Mouse (Mus musculus) hindbrain, embryonic 11.5 days (tissue): ENCODE measurements around the gene Fam184b. TPM values are rescaled to one million over a fixed set of nuclear protein-coding genes. Genes with fewer than 3 reads are reported as not detected.

ENCODE experiments used
- ATAC-seq: fragments of 200-750 bp; cut with Nextera tagmentation; 2 replicates; pipeline ENCODE4 v1.8.0; 2017; ENCODE audit warnings: mild to moderate bottlenecking, moderate TSS enrichment, moderate library complexity; ENCODE audit not compliant: low FRiP score
- DNase-seq: peaks from one replicate; pipeline ENCODE4 v3.0.0-alpha.2; 2015; ENCODE audit warnings: low spot score
- H3K27ac ChIP-seq: fragments of 300-500 bp; sonication (generic); 2 replicates; pipeline ENCODE4 v1.5.1; 2014; ENCODE audit warnings: mild to moderate bottlenecking, low read depth, low read length
- H3K27me3 ChIP-seq: fragments of 300-500 bp; sonication (generic); 2 replicates; pipeline ENCODE4 v1.6.1; 2014; ENCODE audit warnings: mild to moderate bottlenecking, low read length, moderate library complexity, mixed read lengths; ENCODE audit not compliant: control insufficient read depth, insufficient read depth
- H3K36me3 ChIP-seq: fragments of 300-500 bp; sonication (generic); 2 replicates; pipeline ENCODE4 v1.6.1; 2014; ENCODE audit warnings: mild to moderate bottlenecking, low read length, moderate library complexity, mixed read lengths; ENCODE audit not compliant: control insufficient read depth, insufficient read depth
- H3K4me1 ChIP-seq: fragments of 300-500 bp; sonication (generic); replicated peaks from 2 replicates; pipeline ENCODE4 v1.6.1; 2014; ENCODE audit warnings: low read length, mixed read lengths; ENCODE audit not compliant: control insufficient read depth, insufficient read depth
- H3K4me2 ChIP-seq: fragments of 300-500 bp; sonication (generic); replicated peaks from 2 replicates; pipeline ENCODE4 v1.6.1; 2014; ENCODE audit warnings: mild to moderate bottlenecking, low read depth, low read length
- H3K4me3 ChIP-seq: fragments of 300-500 bp; sonication (generic); 2 replicates; pipeline ENCODE4 v1.5.1; 2014; ENCODE audit warnings: low read depth, low read length
- H3K9ac ChIP-seq: fragments of 300-500 bp; sonication (generic); 2 replicates; pipeline ENCODE4 v1.6.1; 2014; ENCODE audit warnings: low read depth, low read length
- H3K9me3 ChIP-seq: fragments of 300-500 bp; sonication (generic); 2 replicates; pipeline ENCODE4 v1.6.1; 2016; ENCODE audit warnings: low read length; ENCODE audit not compliant: control insufficient read depth
- WGBS: fragments of 180-500 bp; shearing (Covaris S2); extraction: QIAGEN DNeasy Blood & Tissue Kit; methylation state at CpG from one replicate; pipeline ENCODE4 v1.1.7; 2014; 5-methylcytosine and 5-hydroxymethylcytosine counted together
- polyA plus RNA-seq: library from polyadenylated mRNA; unstranded; fragments of >200 nt; fragmentation: Nextera tagmentation; extraction: Ambion mirVana; gene quantifications from 2 replicates; pipeline ENCODE4 v1.2.1, GENCODE M21; 2014

Fam184b gene
- polyA plus RNA-seq, 1 experiment from 2014 or later: 0.91 TPM

DNA sequence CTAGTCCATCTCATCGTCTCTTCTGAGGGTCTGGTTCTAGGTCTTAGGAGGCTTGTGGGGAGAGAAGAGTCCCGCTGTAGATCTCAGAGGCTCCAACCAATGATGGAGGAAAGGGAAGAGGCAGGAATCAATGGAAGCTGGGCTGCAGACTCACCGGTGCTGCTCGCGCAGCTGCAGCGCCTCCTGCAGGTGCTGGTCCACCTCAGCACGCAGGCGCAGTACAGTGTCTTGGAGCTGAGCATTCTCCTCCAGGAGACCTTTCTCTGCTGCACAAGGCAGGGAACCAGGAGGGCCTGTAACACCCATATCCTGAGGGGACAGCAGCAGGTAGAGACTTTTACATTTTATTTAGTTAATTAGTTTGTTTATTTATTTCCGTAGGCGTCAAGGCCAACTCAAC is 99.9 kb downstream of the Fam184b start:
- no peak overlapping the region for H3K4me2 ChIP-seq
- H3K4me1 ChIP-seq: no peaks in the 10 kb centered on the region
- no peaks in the 10 kb centered on the region for H3K36me3 ChIP-seq
- ATAC-seq: no peak
- H3K27ac ChIP-seq: no peak overlapping the region
- no peaks in the 10 kb centered on the region for H3K27me3 ChIP-seq
- H3K4me3 ChIP-seq: no peak overlapping the region
- 55% methylated on average over 10 of the region's 10 CpGs for WGBS
- no peaks in the 10 kb centered on the region for H3K9me3 ChIP-seq
- DNase-seq: peak; percentile 22
- H3K9ac ChIP-seq: no peak overlapping the region

DNA sequence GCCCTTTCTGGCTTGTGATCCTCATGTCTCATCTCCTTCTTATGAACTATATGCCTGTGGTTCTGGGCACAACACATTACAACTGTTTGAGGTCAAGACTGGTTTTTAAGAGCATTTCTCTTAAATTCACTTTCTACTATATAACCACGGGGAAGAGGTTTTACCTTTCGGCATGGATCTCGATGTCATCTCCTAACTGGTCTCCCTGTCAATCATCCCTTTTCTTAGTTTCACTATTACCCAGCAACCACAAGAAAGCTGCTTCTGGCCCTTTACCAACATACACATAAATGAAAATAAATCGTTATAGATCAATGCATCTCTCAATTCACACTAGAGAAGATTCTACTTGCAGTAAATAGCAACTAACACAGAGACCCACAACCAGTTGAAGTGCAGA is 104.2 kb downstream of the Fam184b start:
- 72% methylated on average over 4 of the region's 4 CpGs for WGBS
- H3K36me3 ChIP-seq: no peaks in the 10 kb centered on the region
- no peak overlapping the region for H3K4me2 ChIP-seq
- ATAC-seq (no peak; the same call in 1 of the 2 replicates), DNase-seq (no peak)
- H3K4me1 ChIP-seq: no peaks in the 10 kb centered on the region
- no peaks in the 10 kb centered on the region for H3K27me3 ChIP-seq
- no peak overlapping the region for H3K4me3 ChIP-seq
- no peak overlapping the region for H3K9ac ChIP-seq
- H3K27ac ChIP-seq: no peak overlapping the region
- H3K9me3 ChIP-seq: no peaks in the 10 kb centered on the region

DNA sequence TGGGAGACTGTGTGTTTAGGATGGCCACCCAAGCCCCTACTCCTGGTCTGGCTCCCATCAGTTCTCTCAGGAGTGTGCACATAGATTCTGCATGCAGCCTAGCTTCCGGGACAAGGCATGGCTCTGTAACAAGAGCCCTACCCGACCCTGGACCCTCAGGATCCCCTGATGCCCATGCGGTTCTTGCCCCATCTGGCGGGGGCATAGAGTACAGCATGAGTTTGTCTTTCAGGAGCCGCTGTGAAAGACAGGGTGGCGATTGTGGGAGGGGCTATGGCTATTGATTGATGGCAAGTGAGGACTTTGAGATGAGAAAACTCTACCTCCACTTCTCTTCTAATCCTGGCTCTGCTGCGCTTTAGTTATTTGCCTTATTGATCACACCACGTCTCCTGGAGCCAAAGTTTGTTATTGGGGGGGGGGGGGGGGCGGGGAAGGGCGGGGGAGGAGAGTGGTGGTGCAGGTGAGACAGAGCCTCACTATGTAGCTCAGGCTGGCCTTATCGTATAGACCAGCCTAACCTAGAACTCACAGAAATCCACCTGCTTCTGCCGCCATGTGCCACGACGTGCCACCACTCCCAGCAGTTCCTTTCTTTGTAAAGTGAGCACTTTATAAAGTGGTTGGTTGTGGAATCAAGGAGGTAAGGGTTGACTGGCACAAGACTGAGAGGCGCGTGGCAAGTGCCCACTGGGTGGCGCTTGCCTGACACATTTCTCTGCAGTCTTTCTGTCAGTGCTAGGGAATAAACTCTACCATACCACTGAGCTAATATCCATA is 104.9 kb downstream of the Fam184b start:
- Histone ChIP-seq H3K4me2 (no peak overlapping the region), H3K4me3 (no peak overlapping the region), H3K9me3 (no peaks in the 10 kb centered on the region)

DNA sequence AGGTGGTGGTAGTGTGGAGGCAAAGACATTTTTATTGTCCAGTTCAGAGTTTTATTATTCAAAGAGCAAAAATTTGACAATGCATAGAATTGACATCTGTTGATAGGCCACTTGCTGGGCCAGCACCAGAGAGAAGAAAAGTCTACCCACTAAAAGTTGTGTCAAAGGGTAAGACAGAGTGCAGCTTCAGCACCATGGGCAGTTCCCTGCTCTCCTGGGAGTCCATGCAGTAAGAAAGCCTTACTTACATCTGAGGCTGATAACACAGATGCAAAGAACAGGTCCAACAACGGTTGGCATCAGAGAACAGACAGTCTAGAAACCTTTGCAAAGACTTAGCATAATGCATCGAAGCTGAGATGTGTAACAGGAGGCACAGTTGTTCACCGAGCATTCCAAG is 109.7 kb downstream of the Fam184b start:
- no peak overlapping the region for H3K9ac ChIP-seq
- no peaks in the 10 kb centered on the region for H3K9me3 ChIP-seq
- no peak overlapping the region for H3K4me3 ChIP-seq
- WGBS: 89% methylated on average over 3 of the region's 3 CpGs
- peak; percentile 26 for DNase-seq
- H3K4me2 ChIP-seq: no peak overlapping the region
- H3K27me3 ChIP-seq: no peaks in the 10 kb centered on the region
- peaks cover 9% of the 10 kb centered on the region; the same call in 1 of the 2 replicates for H3K36me3 ChIP-seq
- no peak for ATAC-seq
- no peak overlapping the region for H3K27ac ChIP-seq
- H3K4me1 ChIP-seq: no peaks in the 10 kb centered on the region

More for the DNA sequence above, 104.9 kb downstream of the Fam184b start:
- Histone ChIP-seq H3K36me3 (no peaks in the 10 kb centered on the region), H3K27ac (no peak overlapping the region), H3K4me1 (no peaks in the 10 kb centered on the region), H3K27me3 (no peaks in the 10 kb centered on the region), H3K9ac (no peak overlapping the region)
- ATAC-seq (peak; percentile 82), DNase-seq (peak; percentile 77)
- WGBS: 6% methylated on average over 16 of the region's 17 CpGs

DNA sequence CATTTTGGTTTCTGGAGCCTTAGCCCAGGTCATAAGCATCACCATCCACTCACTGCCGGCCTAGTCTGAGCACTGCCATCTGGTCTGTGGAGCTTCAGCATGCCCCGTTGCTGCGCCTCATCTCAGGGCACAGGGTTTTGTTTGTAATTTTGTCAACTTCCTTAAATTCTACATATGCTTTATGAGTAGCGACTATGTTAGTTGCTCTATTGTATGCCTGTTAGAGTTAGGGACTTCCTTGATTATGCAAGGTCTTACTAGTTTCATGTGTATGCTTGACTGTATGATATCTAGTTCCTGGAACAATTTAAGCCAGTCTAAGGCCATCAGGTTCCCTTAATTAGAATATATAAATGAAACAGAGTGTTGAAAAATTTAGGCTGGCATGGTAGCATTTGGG is 113.1 kb downstream of the Fam184b start:
- H3K4me2 ChIP-seq: no peak overlapping the region
- WGBS: 95% methylated on average over 4 of the region's 4 CpGs
- no peak overlapping the region for H3K27ac ChIP-seq
- peaks cover 9% of the 10 kb centered on the region; the same call in 1 of the 2 replicates for H3K36me3 ChIP-seq
- H3K9me3 ChIP-seq: no peaks in the 10 kb centered on the region
- H3K9ac ChIP-seq: no peak overlapping the region
- ATAC-seq (no peak), DNase-seq (no peak)
- no peaks in the 10 kb centered on the region for H3K4me1 ChIP-seq
- no peaks in the 10 kb centered on the region for H3K27me3 ChIP-seq
- no peak overlapping the region for H3K4me3 ChIP-seq

DNA sequence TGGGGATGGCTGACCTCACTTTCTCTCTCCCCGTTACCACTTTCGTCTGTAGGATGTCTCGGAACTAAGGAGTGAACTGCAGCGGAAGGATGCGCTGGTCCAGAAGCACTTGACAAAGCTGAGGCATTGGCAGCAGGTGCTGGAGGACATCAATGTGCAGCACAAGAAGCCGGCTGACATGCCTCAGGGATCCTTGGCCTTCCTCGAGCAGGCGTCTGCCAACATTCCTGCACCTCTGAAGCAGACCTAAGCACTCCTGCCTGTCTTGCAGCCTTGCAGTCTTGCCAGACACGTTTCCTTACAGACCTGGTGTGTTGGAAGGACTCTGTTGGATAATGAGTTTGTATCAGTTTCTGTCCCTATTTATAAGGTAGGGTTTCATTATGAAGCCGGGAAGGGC is 114.3 kb downstream of the Fam184b start:
- peaks cover 9% of the 10 kb centered on the region; the same call in 1 of the 2 replicates for H3K36me3 ChIP-seq
- no peaks in the 10 kb centered on the region for H3K9me3 ChIP-seq
- no peaks in the 10 kb centered on the region for H3K27me3 ChIP-seq
- no peak overlapping the region for H3K4me2 ChIP-seq
- DNase-seq: no peak
- WGBS: 96% methylated on average over 10 of the region's 10 CpGs
- 0 out of 2 replicates have a peak, but pooled peaks cover 2% of the 10 kb centered on the region for H3K4me1 ChIP-seq
- no peak overlapping the region for H3K9ac ChIP-seq
- no peak overlapping the region for H3K4me3 ChIP-seq
- H3K27ac ChIP-seq: no peak overlapping the region
- no peak for ATAC-seq

DNA sequence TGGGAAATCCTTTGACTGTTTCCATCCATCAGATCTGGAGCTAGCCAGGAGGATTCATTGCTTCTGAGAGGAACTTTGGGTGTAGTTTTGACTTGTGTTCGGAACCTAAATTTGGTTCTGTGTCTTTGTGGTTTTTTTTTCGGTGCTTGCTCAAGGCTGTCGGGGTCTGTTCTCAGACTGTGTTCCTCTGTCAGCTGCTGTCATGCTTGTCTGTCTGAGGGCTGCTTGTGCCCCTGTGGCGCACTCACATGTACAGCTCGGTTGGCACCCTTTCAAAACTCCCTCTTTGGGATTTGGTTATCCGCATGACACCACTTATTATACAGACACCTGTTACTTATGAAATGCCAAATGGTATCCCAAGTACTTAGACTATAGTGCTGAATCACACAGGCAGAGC is 117.8 kb downstream of the Fam184b start:
- 92% methylated on average over 6 of the region's 6 CpGs for WGBS
- H3K27ac ChIP-seq: no peak overlapping the region
- DNase-seq (no peak), ATAC-seq (no peak)
- H3K9ac ChIP-seq: no peak overlapping the region
- H3K4me3 ChIP-seq: no peak overlapping the region
- 0 out of 2 replicates have a peak, but pooled peaks cover 2% of the 10 kb centered on the region for H3K4me1 ChIP-seq
- H3K27me3 ChIP-seq: no peaks in the 10 kb centered on the region
- peak overlapping the region; percentile 59; the same call in 1 of the 2 replicates for H3K4me2 ChIP-seq
- no peaks in the 10 kb centered on the region for H3K9me3 ChIP-seq
- H3K36me3 ChIP-seq: peaks cover 6% of the 10 kb centered on the region; the same call in 1 of the 2 replicates

DNA sequence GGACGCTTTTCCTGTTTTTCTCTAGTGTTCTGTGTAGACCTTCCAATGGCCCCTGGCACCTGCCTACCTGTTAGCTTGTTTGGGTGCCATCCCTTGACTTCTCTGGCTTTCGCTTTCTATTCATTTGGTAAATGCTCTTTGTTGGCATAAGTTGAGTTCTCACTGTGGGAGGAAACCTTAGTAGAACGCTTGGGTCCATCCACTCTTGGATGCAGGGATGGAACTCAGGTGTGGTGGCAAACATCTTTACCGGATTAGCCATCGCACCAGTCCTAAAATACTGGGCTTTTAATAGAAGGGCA is 118.7 kb downstream of the Fam184b start:
- WGBS: 9% methylated on average over 5 of the region's 5 CpGs
- peaks cover 3% of the 10 kb centered on the region; the same call in 1 of the 2 replicates for H3K36me3 ChIP-seq

More for the DNA sequence above, 118.7 kb downstream of the Fam184b start:
- Histone ChIP-seq H3K9ac (peak overlapping the region; percentile 80), H3K9me3 (no peaks in the 10 kb centered on the region), H3K4me2 (peak overlapping the region; percentile 59), H3K4me1 (0 out of 2 replicates have a peak, but pooled peaks cover 2% of the 10 kb centered on the region), H3K4me3 (peak overlapping the region; percentile 84), H3K27me3 (no peaks in the 10 kb centered on the region), H3K27ac (no peak overlapping the region)
- ATAC-seq (no peak; the same call in 1 of the 2 replicates), DNase-seq (no peak)
